Mouse (Mus musculus) hindbrain, embryonic 12.5 days (tissue): ENCODE results near the gene Bloc1s5. TPM values are rescaled to one million over a fixed set of nuclear protein-coding genes. Genes with fewer than 3 reads are reported as not detected.

Source experiments
- ATAC-seq: fragments of 200-750 bp; cut with Nextera tagmentation; 2 replicates; pipeline ENCODE4 v1.8.0; 2017; ENCODE audit warnings: moderate TSS enrichment; ENCODE audit not compliant: low FRiP score
- H3K27ac ChIP-seq: fragments of 300-500 bp; sonication (generic); 2 replicates; pipeline ENCODE4 v1.5.1; 2016; ENCODE audit warnings: mild to moderate bottlenecking
- H3K27me3 ChIP-seq: fragments of 300-500 bp; sonication (generic); 2 replicates; pipeline ENCODE4 v1.6.1; 2016; ENCODE audit warnings: mild to moderate bottlenecking
- H3K36me3 ChIP-seq: fragments of 300-500 bp; sonication (generic); 2 replicates; pipeline ENCODE4 v1.6.1; 2016; ENCODE audit warnings: mild to moderate bottlenecking
- H3K4me1 ChIP-seq: fragments of 300-500 bp; sonication (generic); 2 replicates; pipeline ENCODE4 v1.6.1; 2016
- H3K4me2 ChIP-seq: fragments of 300-500 bp; sonication (generic); replicated peaks from 2 replicates; pipeline ENCODE4 v1.6.1; 2016; ENCODE audit warnings: mild to moderate bottlenecking
- H3K4me3 ChIP-seq: fragments of 300-500 bp; sonication (generic); 2 replicates; pipeline ENCODE4 v1.5.1; 2016; ENCODE audit warnings: mild to moderate bottlenecking
- H3K9ac ChIP-seq: fragments of 300-500 bp; sonication (generic); 2 replicates; pipeline ENCODE4 v1.6.1; 2016; ENCODE audit warnings: mild to moderate bottlenecking, moderate library complexity
- H3K9me3 ChIP-seq: fragments of 300-500 bp; sonication (generic); replicated peaks from 2 replicates; pipeline ENCODE4 v1.6.1; 2016; ENCODE audit warnings: mild to moderate bottlenecking
- WGBS: fragments of 180-500 bp; shearing (Covaris S2); methylation state at CpG from one replicate; pipeline ENCODE4 v1.1.7; 2016; 5-methylcytosine and 5-hydroxymethylcytosine counted together
- polyA plus RNA-seq: library from polyadenylated mRNA; unstranded; fragments of >200 nt; fragmentation: Nextera tagmentation; extraction: Ambion mirVana; gene quantifications from 2 replicates; pipeline ENCODE4 v1.2.1, GENCODE M21; 2016

The Bloc1s5 gene
- polyA plus RNA-seq, 1 experiment from 2014 or later: 24.7 TPM

DNA sequence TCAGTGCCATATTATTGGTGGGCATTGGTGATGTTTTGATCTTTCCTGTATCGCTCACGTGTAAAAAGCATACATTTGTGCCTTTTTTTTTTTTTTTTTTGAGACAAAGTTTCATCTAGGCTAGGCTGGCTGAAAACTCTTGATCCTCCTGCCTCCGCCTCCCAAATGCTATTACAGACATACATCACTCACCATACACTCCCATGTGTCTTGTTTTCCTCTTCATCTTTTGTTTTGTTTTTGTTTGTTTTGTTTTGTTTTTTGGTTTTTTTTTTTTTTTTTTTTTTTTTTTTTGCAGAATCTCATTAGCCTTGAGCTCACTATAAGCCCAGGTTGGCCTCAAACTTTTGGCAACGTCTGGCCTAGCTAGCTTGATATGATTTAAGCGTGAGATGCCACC, 47.6 kb downstream of the Bloc1s5 start:
- no peaks in the 10 kb centered on the region for H3K27me3 ChIP-seq
- H3K36me3 ChIP-seq: no peaks in the 10 kb centered on the region
- ATAC-seq: no peak
- no peaks in the 10 kb centered on the region for H3K4me1 ChIP-seq
- 86% methylated on average over 5 of the region's 5 CpGs for WGBS
- no peaks in the 10 kb centered on the region for H3K9me3 ChIP-seq
- H3K27ac ChIP-seq: no peak overlapping the region
- no peak overlapping the region for H3K9ac ChIP-seq
- H3K4me2 ChIP-seq: no peak overlapping the region
- H3K4me3 ChIP-seq: no peak overlapping the region

DNA sequence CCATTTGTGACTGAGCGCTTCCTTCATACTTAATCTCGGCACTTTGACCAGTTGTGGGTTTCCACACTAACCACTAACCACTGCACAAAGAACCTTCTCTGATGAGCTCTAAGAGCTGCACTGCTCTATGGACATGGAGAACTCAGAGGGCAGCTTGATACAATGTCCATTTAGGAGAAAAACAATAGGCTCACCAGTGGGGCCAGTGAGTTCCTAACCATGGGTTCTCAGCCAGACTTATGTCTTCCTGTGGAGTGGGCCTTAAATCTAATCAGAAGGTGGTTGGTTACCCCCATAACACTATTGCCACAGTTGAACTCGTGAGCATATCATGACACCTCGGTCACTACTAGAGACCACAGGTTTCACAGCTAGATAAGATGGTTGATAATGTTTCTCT, 48.5 kb downstream of the Bloc1s5 start:
- H3K36me3 ChIP-seq: no peaks in the 10 kb centered on the region
- 98% methylated on average over 4 of the region's 4 CpGs for WGBS

GRCm38 (mm10) chr13:38582768-38583167, 52.1 kb downstream of the Bloc1s5 start:
- Histone ChIP-seq H3K9me3 (peaks cover 8% of the 10 kb centered on the region; the same call in 1 of the 2 replicates), H3K4me1 (no peaks in the 10 kb centered on the region), H3K27me3 (no peaks in the 10 kb centered on the region), H3K9ac (no peak overlapping the region), H3K4me3 (no peak overlapping the region), H3K36me3 (no peaks in the 10 kb centered on the region), H3K4me2 (no peak overlapping the region), H3K27ac (no peak overlapping the region)
- WGBS: 75% methylated on average over 3 of the region's 3 CpGs
- no peak for ATAC-seq

More for the DNA sequence above, 48.5 kb downstream of the Bloc1s5 start:
- no peak overlapping the region for H3K4me3 ChIP-seq
- H3K27me3 ChIP-seq: no peaks in the 10 kb centered on the region
- H3K4me2 ChIP-seq: no peak overlapping the region
- no peak overlapping the region for H3K9ac ChIP-seq
- no peak overlapping the region for H3K27ac ChIP-seq
- no peak for ATAC-seq
- H3K4me1 ChIP-seq: no peaks in the 10 kb centered on the region
- no peaks in the 10 kb centered on the region for H3K9me3 ChIP-seq

DNA sequence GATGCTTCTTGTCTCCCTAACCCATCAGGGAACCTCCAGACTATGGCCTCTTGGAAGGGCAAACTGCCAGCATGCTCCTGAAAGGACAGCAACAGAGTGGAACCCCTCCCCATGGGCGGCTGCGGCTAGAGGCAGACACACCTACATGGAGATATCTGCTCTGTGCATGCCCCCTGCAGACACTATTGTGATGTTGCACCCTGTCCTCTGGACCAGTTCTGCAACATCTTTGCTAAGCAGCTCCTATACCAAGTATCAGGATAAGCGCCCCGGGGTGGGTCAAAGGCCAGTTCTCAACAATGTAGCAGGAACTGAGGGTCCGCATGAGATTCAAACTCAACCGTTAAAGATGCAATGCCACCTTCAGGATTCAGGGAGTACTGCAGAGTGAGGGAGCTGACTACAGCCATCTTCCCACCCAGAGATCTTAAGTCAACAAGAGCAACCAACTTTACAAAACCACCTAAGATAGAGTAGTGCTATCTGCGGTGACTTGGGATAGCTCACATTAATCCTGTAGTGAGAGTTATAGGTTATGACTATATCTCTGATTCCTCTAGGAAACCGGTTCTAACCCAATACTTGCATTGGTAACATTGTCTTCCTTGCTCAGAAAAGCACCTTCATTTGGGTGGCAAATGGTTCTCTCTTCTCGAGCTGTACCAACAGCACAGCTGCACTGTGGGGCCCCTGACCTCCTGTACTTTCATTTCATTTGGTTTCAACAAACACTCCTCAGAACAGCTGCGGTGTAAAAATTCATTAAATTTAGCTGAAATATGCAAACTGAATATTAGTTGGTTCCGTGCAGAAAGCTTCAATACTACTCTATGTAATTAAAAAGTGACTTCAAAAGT, 54.1 kb downstream of the Bloc1s5 start:
- Histone ChIP-seq H3K4me3 (no peak overlapping the region), H3K4me1 (no peaks in the 10 kb centered on the region), H3K9ac (no peak overlapping the region), H3K27me3 (no peaks in the 10 kb centered on the region), H3K36me3 (no peaks in the 10 kb centered on the region), H3K4me2 (no peak overlapping the region), H3K9me3 (peaks cover 8% of the 10 kb centered on the region; the same call in 1 of the 2 replicates), H3K27ac (no peak overlapping the region)
- ATAC-seq: no peak
- WGBS: 67% methylated on average over 11 of the region's 11 CpGs

DNA sequence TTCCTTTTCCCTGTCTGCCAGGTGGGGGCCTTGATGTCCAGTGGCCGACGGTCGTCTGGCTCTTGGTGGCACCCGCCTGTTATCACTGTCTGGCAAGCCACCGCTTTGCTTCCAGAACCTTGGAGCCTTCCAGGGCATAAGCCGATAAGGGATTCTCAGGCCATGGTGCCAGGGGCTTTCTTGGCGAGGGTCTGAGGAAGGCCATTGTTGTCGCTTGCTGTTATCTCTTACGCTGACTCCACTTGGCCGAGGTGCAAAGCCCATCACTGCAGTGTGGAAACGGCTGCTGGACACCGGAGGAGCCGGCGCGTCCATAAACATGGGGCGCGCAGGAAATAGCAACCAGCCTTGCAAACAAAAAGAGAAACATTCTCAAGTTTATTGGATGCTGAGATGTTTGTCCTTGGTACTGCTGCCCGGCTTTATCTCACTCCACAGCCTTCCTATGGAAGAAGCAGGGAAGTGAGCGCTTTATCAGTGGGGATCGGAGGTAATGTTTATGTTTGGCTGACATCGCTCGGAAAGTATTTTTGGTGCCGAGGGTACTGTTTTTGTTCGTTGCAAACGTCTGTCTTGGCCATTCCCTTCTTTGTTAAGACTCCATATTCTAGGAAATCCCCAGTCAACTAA, 54.8 kb downstream of the Bloc1s5 start:
- no peak for ATAC-seq
- Histone ChIP-seq H3K4me2 (no peak overlapping the region), H3K4me1 (no peaks in the 10 kb centered on the region), H3K36me3 (no peaks in the 10 kb centered on the region), H3K27ac (no peak overlapping the region), H3K9me3 (peaks cover 8% of the 10 kb centered on the region; the same call in 1 of the 2 replicates), H3K9ac (no peak overlapping the region), H3K27me3 (no peaks in the 10 kb centered on the region), H3K4me3 (no peak overlapping the region)
- 90% methylated on average over 25 of the region's 25 CpGs for WGBS

DNA sequence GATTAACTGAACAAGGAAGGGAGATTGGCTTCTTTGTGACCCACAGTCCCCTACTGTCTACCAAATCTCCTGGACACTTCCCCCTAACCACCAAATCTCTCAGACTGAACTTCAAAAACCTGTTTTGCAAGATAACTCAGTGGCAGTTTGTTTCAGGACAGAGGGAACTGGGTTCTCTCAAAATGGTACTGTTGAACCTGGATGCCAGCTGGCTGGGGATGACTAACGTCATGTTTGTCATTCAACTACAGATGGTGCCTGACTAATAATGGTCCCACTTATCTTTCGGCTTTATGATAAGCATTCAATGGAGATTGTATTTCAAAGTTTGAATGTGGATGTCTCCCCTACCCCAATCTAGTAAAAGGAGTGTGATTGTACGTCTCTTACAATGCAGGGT, 60.2 kb downstream of the Bloc1s5 start:
- Histone ChIP-seq H3K4me3 (no peak overlapping the region), H3K27me3 (no peaks in the 10 kb centered on the region), H3K4me1 (no peaks in the 10 kb centered on the region), H3K27ac (no peak overlapping the region), H3K9me3 (peaks cover 8% of the 10 kb centered on the region; the same call in 1 of the 2 replicates), H3K9ac (no peak overlapping the region), H3K4me2 (no peak overlapping the region), H3K36me3 (no peaks in the 10 kb centered on the region)
- 79% methylated on average over 3 of the region's 3 CpGs for WGBS
- ATAC-seq: no peak

- Histone ChIP-seq H3K27me3 (no peaks in the 10 kb centered on the region), H3K4me1 (no peaks in the 10 kb centered on the region), H3K9ac (no peak overlapping the region), H3K27ac (no peak overlapping the region), H3K4me2 (no peak overlapping the region), H3K9me3 (no peaks in the 10 kb centered on the region), H3K36me3 (no peaks in the 10 kb centered on the region), H3K4me3 (no peak overlapping the region)
- WGBS: 88% methylated on average over 1 of the region's 1 CpGs
- no peak for ATAC-seq
Observed at GRCm38 (mm10) chr13:38573281-38573680, 61.6 kb downstream of the Bloc1s5 start.

DNA sequence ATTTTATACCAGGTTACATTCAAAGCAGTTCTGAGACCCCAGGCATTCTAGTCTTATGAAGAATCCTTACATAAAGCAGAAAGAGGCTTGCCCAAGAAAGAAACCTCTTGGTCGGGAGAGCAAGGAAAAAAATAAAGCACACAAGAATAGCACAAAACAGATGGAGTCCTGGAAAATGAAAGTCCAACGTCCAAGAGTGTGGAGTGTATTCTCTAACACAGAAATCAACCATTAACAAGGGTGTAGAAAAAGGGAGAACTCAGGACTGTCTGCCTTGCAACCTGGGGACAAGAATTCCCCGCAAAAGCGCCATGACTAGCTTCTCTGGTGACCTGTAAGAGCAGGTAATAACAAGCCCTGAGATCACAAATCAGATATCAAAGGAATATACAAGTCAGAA, 69.7 kb downstream of the Bloc1s5 start:
- no peak overlapping the region for H3K4me3 ChIP-seq
- H3K9me3 ChIP-seq: peaks cover 4% of the 10 kb centered on the region; the same call in 1 of the 2 replicates
- no peak overlapping the region for H3K9ac ChIP-seq
- no peak overlapping the region for H3K27ac ChIP-seq
- no peak for ATAC-seq
- no peaks in the 10 kb centered on the region for H3K27me3 ChIP-seq
- WGBS: 78% methylated on average over 4 of the region's 4 CpGs
- no peak overlapping the region for H3K4me2 ChIP-seq
- H3K36me3 ChIP-seq: no peaks in the 10 kb centered on the region
- H3K4me1 ChIP-seq: no peaks in the 10 kb centered on the region

DNA sequence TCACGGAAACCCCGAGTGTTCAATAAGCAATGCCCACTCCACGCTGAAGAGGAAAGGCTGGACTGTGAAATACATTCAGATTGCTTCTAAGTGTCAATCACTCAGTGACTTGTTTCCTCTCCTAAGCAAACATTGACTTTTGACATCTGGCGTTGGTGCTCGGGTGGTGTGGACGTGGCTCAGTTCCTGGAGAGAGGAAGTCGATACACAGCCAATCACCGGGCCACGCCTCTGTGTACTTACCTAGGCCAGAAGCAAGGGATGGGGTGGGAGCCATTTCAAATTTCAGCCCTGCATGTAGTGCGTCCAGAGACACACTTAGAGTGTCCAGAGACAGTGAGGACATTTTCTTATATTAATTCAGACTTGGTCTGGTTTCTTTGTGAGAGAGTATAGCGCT, 80.3 kb downstream of the Bloc1s5 start:
- no peak overlapping the region for H3K9ac ChIP-seq
- ATAC-seq: no peak
- H3K4me2 ChIP-seq: no peak overlapping the region
- H3K27ac ChIP-seq: no peak overlapping the region
- no peak overlapping the region for H3K4me3 ChIP-seq
- no peaks in the 10 kb centered on the region for H3K4me1 ChIP-seq
- no peaks in the 10 kb centered on the region for H3K36me3 ChIP-seq
- 79% methylated on average over 11 of the region's 11 CpGs for WGBS
- H3K9me3 ChIP-seq: no peaks in the 10 kb centered on the region
- H3K27me3 ChIP-seq: no peaks in the 10 kb centered on the region

GRCm38 (mm10) chr13:38554210-38554609, 80.7 kb downstream of the Bloc1s5 start:
- Histone ChIP-seq H3K4me2 (no peak overlapping the region), H3K27me3 (no peaks in the 10 kb centered on the region), H3K9ac (no peak overlapping the region), H3K27ac (no peak overlapping the region), H3K36me3 (no peaks in the 10 kb centered on the region), H3K9me3 (no peaks in the 10 kb centered on the region), H3K4me3 (no peak overlapping the region), H3K4me1 (no peaks in the 10 kb centered on the region)
- WGBS: 82% methylated on average over 3 of the region's 3 CpGs
- ATAC-seq: no peak

DNA sequence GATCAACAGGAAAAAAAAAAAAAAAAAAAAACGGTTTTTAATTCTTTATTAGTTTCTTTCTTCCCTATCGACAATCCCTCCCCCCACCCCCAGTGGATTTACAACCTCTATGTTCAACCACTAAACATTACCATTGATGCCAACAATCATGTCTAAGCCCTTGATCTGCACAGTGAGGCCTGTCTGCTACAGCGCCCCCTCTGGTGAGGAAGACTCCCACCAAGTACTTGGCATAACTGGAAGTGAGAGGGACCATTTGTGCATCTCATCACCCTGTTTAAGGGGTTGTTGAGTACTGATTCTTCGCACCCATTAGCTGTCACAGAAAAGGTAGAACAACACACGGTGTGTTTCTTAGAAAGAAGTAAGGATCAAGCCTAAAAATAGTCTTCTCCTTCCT, 86.2 kb downstream of the Bloc1s5 start:
- 79% methylated on average over 5 of the region's 5 CpGs for WGBS
- no peaks in the 10 kb centered on the region for H3K4me1 ChIP-seq
- H3K27me3 ChIP-seq: no peaks in the 10 kb centered on the region

GRCm38 (mm10) chr13:38547717-38548116, 87.2 kb downstream of the Bloc1s5 start:
- H3K36me3 ChIP-seq: no peaks in the 10 kb centered on the region
- H3K27me3 ChIP-seq: no peaks in the 10 kb centered on the region
- ATAC-seq: no peak
- no peak overlapping the region for H3K4me2 ChIP-seq
- H3K4me3 ChIP-seq: no peak overlapping the region
- no peaks in the 10 kb centered on the region for H3K9me3 ChIP-seq
- no peak overlapping the region for H3K27ac ChIP-seq
- 94% methylated on average over 5 of the region's 5 CpGs for WGBS
- no peaks in the 10 kb centered on the region for H3K4me1 ChIP-seq
- no peak overlapping the region for H3K9ac ChIP-seq

More for the DNA sequence above, 86.2 kb downstream of the Bloc1s5 start:
- Histone ChIP-seq H3K4me3 (no peak overlapping the region), H3K27ac (no peak overlapping the region), H3K9ac (no peak overlapping the region), H3K9me3 (no peaks in the 10 kb centered on the region), H3K36me3 (no peaks in the 10 kb centered on the region), H3K4me2 (no peak overlapping the region)
- ATAC-seq: no peak

DNA sequence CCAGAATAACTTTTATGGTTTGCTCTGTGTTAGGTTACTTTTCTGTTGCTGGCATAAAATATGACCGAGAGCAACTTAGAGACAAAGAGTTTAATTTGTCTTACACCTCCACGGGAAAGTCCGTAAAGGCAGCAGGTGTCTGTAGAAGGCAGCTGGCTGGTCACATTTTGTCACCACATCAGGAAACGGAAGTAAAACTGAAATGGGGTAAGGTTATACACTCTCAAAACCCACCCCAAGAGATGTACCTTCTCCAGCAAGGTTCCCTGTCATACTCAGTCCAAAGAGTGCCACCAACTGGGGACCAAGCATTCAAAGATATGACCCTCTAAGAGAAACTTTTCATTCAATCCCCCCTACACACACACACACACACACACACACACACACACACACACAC, 88.2 kb downstream of the Bloc1s5 start:
- no peaks in the 10 kb centered on the region for H3K36me3 ChIP-seq
- no peak overlapping the region for H3K9ac ChIP-seq
- no peaks in the 10 kb centered on the region for H3K9me3 ChIP-seq
- ATAC-seq: no peak
- H3K4me1 ChIP-seq: no peaks in the 10 kb centered on the region
- H3K4me2 ChIP-seq: no peak overlapping the region
- 87% methylated on average over 4 of the region's 4 CpGs for WGBS
- H3K27me3 ChIP-seq: no peaks in the 10 kb centered on the region
- no peak overlapping the region for H3K4me3 ChIP-seq
- no peak overlapping the region for H3K27ac ChIP-seq
